Mouse (Mus musculus): Measurements from ENCODE around the gene Rpl10a. TPM values are rescaled to one million over a fixed set of nuclear protein-coding genes. Genes with fewer than 3 reads are reported as not detected.

Rpl10a gene
- polyA plus RNA-seq (2015; fragmentation: Nextera tagmentation; extraction: Ambion mirVana), result 591 and 604 TPM in 2 replicates

DNA sequence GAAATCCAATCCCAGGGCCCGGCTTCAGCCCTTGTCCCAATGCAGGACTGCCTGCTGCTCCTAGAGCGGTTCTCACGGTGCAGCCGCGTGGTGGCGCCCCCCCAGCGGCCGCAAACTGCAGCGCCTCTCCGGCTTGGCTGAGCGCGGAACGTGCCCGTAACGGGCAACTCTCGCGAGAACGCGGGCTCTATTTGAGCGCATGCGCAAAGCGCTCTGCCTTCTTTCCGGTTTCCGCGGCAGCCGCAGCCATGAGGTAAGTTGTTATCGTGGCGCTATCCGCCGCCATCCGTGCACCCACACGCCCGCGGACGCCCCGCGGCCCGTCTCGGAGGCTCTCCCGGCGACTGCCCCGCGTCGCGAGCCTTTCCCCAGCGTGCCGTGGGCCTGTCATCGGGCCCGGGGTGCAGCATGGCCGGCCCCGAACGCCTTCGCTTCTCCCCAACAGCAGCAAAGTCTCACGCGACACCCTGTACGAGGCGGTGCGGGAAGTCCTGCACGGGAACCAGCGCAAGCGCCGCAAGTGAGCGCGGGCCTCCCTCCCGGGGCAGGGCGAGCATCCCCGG, at the start of gene Rpl10a:
Rpl10a (plus strand) TSS at position 106 of the 563 bp plus-strand sequence.
- Histone ChIP-seq H3K27ac (ENCODE audit: low read length) (peak within 1 kb of the TSS; percentile 97), H3K4me1 (ENCODE audit: control insufficient read depth, insufficient read depth, low read length) (peaks cover 42% of the 10 kb centered on the region), H3K9ac (ENCODE audit: low read depth, low read length) (peak within 1 kb of the TSS; percentile 99), H3K9me3 (ENCODE audit: control insufficient read depth, low read length) (no peaks in the 10 kb centered on the region; the same call in 1 of the 2 replicates), H3K27me3 (replicated peaks; ENCODE audit: control insufficient read depth, insufficient read depth, low read length) (no peaks in the 10 kb centered on the region), H3K4me3 (ENCODE audit: low read length) (peak within 1 kb of the TSS; percentile 98), H3K4me2 (ENCODE audit: low read depth, low read length) (peak within 1 kb of the TSS; percentile 73), H3K36me3 (ENCODE audit: control insufficient read depth, insufficient read depth, low read length) (peaks cover 11% of the 10 kb centered on the region; the same call in 1 of the 2 replicates)
- peak; percentile 88 for ATAC-seq
- WGBS, result under 1% methylated on average over 67 of the region's 67 CpGs

DNA sequence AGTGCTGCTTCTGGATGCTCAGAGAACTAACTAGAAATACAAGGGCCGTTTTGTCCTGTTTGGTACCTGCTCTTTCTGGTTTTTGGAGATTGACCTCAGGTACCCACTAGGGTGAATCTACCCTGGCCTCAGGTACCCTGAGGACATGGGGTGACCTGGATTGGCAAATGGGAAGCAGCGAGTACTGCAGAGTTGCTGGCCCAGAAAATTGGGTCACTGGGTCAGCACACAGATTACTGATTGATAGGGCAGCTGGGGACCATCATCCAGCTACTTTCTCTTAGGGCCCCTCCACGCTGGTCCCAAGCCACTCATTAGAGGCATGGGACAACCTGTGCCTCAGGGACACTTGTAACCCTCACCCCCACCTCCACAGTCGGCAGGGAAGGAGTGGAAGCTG, 49.0 kb upstream of the Rpl10a start:
- H3K4me2 ChIP-seq (ENCODE audit: low read depth, low read length), result no peak overlapping the region
- H3K9ac ChIP-seq (ENCODE audit: low read depth, low read length), result no peak overlapping the region
- peaks cover 36% of the 10 kb centered on the region for H3K4me1 ChIP-seq (ENCODE audit: control insufficient read depth, insufficient read depth, low read length)
- no peaks in the 10 kb centered on the region for H3K9me3 ChIP-seq (ENCODE audit: control insufficient read depth, low read length)
- H3K36me3 ChIP-seq (ENCODE audit: control insufficient read depth, insufficient read depth, low read length), result no peaks in the 10 kb centered on the region
- H3K27me3 ChIP-seq (replicated peaks; ENCODE audit: control insufficient read depth, insufficient read depth, low read length), result no peaks in the 10 kb centered on the region
- WGBS, result 54% methylated on average over 4 of the region's 4 CpGs
- no peak for ATAC-seq
- H3K4me3 ChIP-seq (ENCODE audit: low read length), result no peak overlapping the region
- no peak overlapping the region for H3K27ac ChIP-seq (ENCODE audit: low read length)

DNA sequence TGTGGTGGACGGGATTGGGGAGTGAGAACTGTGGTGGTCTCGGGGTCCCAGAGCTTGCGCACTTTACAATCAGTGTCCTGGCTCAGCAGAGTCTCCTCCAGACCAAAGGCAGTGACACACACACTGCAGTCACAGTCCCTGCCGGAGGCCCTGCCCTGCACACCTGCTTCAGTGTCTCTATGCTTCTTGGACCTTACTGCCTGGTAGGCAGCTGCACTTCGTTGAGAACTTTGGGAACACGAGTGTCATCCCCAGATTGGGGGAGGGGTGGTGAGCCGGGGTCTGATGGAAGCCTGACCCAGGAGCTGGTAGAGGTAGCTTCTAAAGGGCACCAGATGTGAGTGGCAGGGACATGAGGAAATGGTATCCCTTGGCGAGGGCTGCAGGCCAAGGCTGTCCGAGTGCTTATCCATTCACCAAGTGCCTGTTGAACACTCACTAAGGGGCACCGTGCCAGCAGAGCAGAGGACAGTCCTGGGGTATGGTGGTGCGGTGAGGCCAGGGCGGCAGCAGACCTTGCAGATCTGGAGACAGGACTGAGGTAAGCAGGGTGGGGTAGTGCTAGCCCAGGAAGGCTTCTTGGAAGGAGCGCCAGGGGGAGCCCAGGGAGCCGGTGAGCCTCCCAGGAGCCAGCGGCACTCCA, 48.4 kb upstream of the Rpl10a start:
- ATAC-seq, result no peak
- 66% methylated on average over 15 of the region's 15 CpGs for WGBS
- H3K27ac ChIP-seq (ENCODE audit: low read length), result no peak overlapping the region; the same call in 1 of the 2 replicates
- no peaks in the 10 kb centered on the region for H3K27me3 ChIP-seq (replicated peaks; ENCODE audit: control insufficient read depth, insufficient read depth, low read length)
- no peak overlapping the region for H3K4me3 ChIP-seq (ENCODE audit: low read length)
- no peaks in the 10 kb centered on the region for H3K36me3 ChIP-seq (ENCODE audit: control insufficient read depth, insufficient read depth, low read length)
- no peak overlapping the region for H3K4me2 ChIP-seq (ENCODE audit: low read depth, low read length)
- H3K9me3 ChIP-seq (ENCODE audit: control insufficient read depth, low read length), result no peaks in the 10 kb centered on the region
- no peak overlapping the region; the same call in 1 of the 2 replicates for H3K9ac ChIP-seq (ENCODE audit: low read depth, low read length)
- peaks cover 38% of the 10 kb centered on the region for H3K4me1 ChIP-seq (ENCODE audit: control insufficient read depth, insufficient read depth, low read length)

DNA sequence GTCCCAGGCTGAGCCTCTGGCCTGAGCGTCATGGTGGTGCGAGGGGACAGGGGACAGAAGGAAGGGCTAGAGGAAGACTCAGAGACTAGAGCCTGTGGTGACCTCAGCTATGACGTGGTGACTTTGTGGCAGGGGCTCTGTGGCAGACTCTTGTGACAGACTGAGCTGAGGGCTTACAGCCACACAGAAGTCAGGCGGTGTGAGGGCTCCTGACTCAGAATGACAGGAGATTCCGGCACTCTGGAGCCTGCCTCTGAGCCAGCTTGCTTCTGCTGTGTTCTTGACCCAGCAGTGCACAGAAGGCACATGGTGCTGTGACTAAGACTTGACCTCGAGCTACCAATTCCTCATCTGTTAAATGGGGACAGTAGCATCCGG, 47.9 kb upstream of the Rpl10a start:
- H3K4me2 ChIP-seq (ENCODE audit: low read depth, low read length), result no peak overlapping the region
- H3K4me1 ChIP-seq (ENCODE audit: control insufficient read depth, insufficient read depth, low read length), result peaks cover 43% of the 10 kb centered on the region
- WGBS, result 80% methylated on average over 7 of the region's 7 CpGs
- no peaks in the 10 kb centered on the region for H3K36me3 ChIP-seq (ENCODE audit: control insufficient read depth, insufficient read depth, low read length)
- no peaks in the 10 kb centered on the region for H3K9me3 ChIP-seq (ENCODE audit: control insufficient read depth, low read length)
- no peaks in the 10 kb centered on the region for H3K27me3 ChIP-seq (replicated peaks; ENCODE audit: control insufficient read depth, insufficient read depth, low read length)
- no peak overlapping the region for H3K27ac ChIP-seq (ENCODE audit: low read length)
- H3K9ac ChIP-seq (ENCODE audit: low read depth, low read length), result peak overlapping the region; percentile 40; the same call in 1 of the 2 replicates
- ATAC-seq, result no peak
- H3K4me3 ChIP-seq (ENCODE audit: low read length), result no peak overlapping the region

DNA sequence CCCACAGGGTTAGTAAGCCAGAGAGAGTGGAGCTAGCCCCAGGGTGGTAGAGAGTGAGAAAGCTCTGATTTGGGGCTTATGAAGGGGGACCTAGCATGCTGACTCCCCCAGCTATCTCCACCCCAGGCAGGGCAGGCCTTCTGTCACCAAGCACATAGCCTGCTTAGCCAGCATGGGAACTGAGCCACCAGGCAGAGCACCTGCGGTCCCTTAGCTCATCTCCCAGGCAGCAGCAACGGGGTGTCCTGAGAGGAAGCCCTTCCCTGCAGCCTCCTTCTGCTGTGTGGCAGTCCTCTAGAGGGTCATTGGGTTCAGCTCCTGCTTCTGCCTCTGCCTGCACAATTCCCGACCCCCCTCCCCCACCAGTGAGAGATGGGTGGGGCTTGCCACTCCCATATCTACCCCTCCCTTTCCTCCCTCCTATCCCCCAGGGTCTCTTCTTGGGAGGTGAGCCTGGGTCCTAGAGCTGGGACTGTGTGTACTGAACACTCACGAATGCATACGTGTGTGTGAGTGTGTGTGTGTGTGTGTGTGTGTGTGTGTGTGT, 47.4 kb upstream of the Rpl10a start:
- ATAC-seq, result 0 out of 2 replicates have a peak, but pooled peaks have one; percentile 27
- Histone ChIP-seq H3K9me3 (ENCODE audit: control insufficient read depth, low read length) (no peaks in the 10 kb centered on the region), H3K27me3 (replicated peaks; ENCODE audit: control insufficient read depth, insufficient read depth, low read length) (no peaks in the 10 kb centered on the region), H3K4me1 (ENCODE audit: control insufficient read depth, insufficient read depth, low read length) (peaks cover 43% of the 10 kb centered on the region), H3K27ac (ENCODE audit: low read length) (no peak overlapping the region), H3K36me3 (ENCODE audit: control insufficient read depth, insufficient read depth, low read length) (no peaks in the 10 kb centered on the region), H3K4me3 (ENCODE audit: low read length) (no peak overlapping the region), H3K9ac (ENCODE audit: low read depth, low read length) (peak overlapping the region; percentile 40; the same call in 1 of the 2 replicates), H3K4me2 (ENCODE audit: low read depth, low read length) (no peak overlapping the region)
- 30% methylated on average over 5 of the region's 5 CpGs for WGBS

DNA sequence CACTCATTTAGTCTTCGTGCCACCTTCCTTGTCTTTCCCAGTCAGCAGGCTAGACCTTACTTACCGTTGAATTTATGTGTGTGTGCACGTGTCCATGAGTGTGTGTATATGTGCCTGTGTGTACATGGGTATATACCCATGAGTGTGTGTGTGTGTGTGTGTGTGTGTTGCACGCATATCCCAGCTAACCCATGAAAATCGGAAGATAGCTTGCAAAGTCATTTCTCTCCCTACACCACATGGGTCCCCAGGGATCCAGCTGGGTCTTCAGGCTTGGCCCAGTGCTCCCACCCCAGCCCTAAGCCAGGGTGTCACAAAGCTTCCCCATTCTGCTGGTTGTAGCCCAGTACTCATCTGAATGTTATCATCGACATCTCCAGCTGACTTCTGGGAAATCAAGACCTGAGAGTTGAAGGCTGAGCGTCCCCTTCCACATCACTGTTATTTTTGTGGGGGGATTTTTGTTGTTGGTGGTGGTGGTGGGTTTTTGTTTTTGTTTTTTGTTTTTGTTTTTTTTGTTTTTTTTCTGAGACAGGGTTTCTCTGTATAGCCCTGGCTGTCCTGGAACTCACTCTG, 46.3 kb upstream of the Rpl10a start:
- Histone ChIP-seq H3K9me3 (ENCODE audit: control insufficient read depth, low read length) (no peaks in the 10 kb centered on the region), H3K36me3 (ENCODE audit: control insufficient read depth, insufficient read depth, low read length) (no peaks in the 10 kb centered on the region), H3K4me1 (ENCODE audit: control insufficient read depth, insufficient read depth, low read length) (peaks cover 47% of the 10 kb centered on the region), H3K27ac (ENCODE audit: low read length) (no peak overlapping the region), H3K4me3 (ENCODE audit: low read length) (no peak overlapping the region), H3K9ac (ENCODE audit: low read depth, low read length) (no peak overlapping the region), H3K27me3 (replicated peaks; ENCODE audit: control insufficient read depth, insufficient read depth, low read length) (no peaks in the 10 kb centered on the region), H3K4me2 (ENCODE audit: low read depth, low read length) (no peak overlapping the region)
- ATAC-seq, result no peak
- WGBS, result 93% methylated on average over 7 of the region's 7 CpGs

DNA sequence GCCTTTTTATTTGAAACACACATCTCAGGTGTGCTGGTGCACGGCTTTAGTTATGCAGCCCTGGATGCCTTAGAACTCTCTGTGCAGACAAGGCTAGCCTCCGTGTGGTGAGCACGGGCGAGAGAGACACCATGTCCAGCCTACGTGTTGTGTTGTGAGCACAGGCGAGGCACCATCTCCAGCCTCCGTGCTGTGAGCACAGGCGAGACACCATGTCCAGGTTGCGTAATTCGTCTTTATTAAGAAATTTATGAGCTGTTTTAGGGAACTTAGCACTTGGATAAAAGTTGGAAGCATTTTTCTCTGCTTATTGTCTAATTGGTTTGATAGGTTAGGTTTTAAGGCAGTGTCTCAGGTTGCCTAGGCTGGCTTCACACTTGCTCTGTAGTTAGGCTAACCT, 45.1 kb upstream of the Rpl10a start:
- H3K27ac ChIP-seq (ENCODE audit: low read length), result no peak overlapping the region
- no peaks in the 10 kb centered on the region for H3K9me3 ChIP-seq (ENCODE audit: control insufficient read depth, low read length)
- 80% methylated on average over 10 of the region's 10 CpGs for WGBS
- no peaks in the 10 kb centered on the region for H3K27me3 ChIP-seq (replicated peaks; ENCODE audit: control insufficient read depth, insufficient read depth, low read length)
- no peak overlapping the region for H3K4me2 ChIP-seq (ENCODE audit: low read depth, low read length)
- H3K4me1 ChIP-seq (ENCODE audit: control insufficient read depth, insufficient read depth, low read length), result peaks cover 57% of the 10 kb centered on the region
- H3K36me3 ChIP-seq (ENCODE audit: control insufficient read depth, insufficient read depth, low read length), result no peaks in the 10 kb centered on the region
- H3K9ac ChIP-seq (ENCODE audit: low read depth, low read length), result no peak overlapping the region
- ATAC-seq, result no peak
- H3K4me3 ChIP-seq (ENCODE audit: low read length), result no peak overlapping the region

DNA sequence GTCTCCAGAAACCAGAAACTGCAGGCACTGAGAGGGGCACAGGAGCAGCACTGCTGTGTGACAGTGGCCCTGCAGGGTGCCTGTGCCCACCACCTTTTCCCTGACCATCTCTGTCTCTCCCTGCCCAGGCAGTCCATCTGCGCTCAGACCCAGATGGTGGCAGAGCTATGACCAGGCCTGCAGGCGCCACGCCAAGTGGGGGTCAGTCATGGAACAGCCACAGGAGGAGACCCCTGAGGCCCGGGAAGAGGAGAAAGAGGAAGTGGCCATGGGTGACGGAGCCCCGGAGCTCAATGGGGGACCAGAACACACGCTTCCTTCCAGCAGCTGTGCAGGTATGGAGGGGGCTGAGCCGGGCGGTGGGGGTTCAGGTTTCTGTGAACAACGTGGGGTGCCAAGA, 42.1 kb upstream of the Rpl10a start:
- WGBS, result 79% methylated on average over 10 of the region's 10 CpGs
- H3K4me3 ChIP-seq (ENCODE audit: low read length), result no peak overlapping the region
- H3K36me3 ChIP-seq (ENCODE audit: control insufficient read depth, insufficient read depth, low read length), result no peaks in the 10 kb centered on the region
- H3K4me1 ChIP-seq (ENCODE audit: control insufficient read depth, insufficient read depth, low read length), result peaks cover 40% of the 10 kb centered on the region
- H3K27ac ChIP-seq (ENCODE audit: low read length), result no peak overlapping the region
- no peak for ATAC-seq
- no peak overlapping the region for H3K9ac ChIP-seq (ENCODE audit: low read depth, low read length)
- no peaks in the 10 kb centered on the region for H3K27me3 ChIP-seq (replicated peaks; ENCODE audit: control insufficient read depth, insufficient read depth, low read length)
- no peak overlapping the region for H3K4me2 ChIP-seq (ENCODE audit: low read depth, low read length)
- no peaks in the 10 kb centered on the region for H3K9me3 ChIP-seq (ENCODE audit: control insufficient read depth, low read length)

DNA sequence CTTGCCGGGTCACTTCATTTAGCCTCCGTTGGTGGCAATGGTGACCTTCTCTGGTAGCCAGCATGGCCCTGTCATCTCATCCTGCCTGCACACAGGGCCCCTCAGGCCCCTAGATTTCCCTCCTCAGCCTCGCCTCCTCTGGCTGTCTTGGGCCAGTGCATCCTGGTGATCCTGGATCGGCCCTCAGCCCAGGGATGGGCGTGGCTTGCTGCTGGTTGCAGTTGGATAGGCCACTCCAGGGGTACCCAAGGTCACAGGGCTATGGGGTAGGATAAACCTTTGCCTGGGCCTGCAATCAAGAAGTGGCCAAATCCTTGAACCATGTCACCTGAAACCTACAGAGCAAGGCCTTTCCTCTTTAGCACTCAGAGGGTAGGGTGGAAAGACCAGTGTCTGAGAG, 41.3 kb upstream of the Rpl10a start:
- H3K4me2 ChIP-seq (ENCODE audit: low read depth, low read length), result no peak overlapping the region
- 0 out of 2 replicates have a peak, but pooled peaks cover 2% of the 10 kb centered on the region for H3K36me3 ChIP-seq (ENCODE audit: control insufficient read depth, insufficient read depth, low read length)
- no peaks in the 10 kb centered on the region for H3K27me3 ChIP-seq (replicated peaks; ENCODE audit: control insufficient read depth, insufficient read depth, low read length)
- no peak overlapping the region for H3K9ac ChIP-seq (ENCODE audit: low read depth, low read length)
- ATAC-seq, result no peak
- peaks cover 36% of the 10 kb centered on the region for H3K4me1 ChIP-seq (ENCODE audit: control insufficient read depth, insufficient read depth, low read length)
- no peak overlapping the region for H3K4me3 ChIP-seq (ENCODE audit: low read length)
- no peaks in the 10 kb centered on the region for H3K9me3 ChIP-seq (ENCODE audit: control insufficient read depth, low read length)
- H3K27ac ChIP-seq (ENCODE audit: low read length), result no peak overlapping the region
- WGBS, result 56% methylated on average over 5 of the region's 5 CpGs
